Mouse (Mus musculus): Measurements from ENCODE around the gene Flot2.
A peak's percentile ranks its signal among the peaks of the same experiment; 100 is the strongest.

Flot2 gene

DNA sequence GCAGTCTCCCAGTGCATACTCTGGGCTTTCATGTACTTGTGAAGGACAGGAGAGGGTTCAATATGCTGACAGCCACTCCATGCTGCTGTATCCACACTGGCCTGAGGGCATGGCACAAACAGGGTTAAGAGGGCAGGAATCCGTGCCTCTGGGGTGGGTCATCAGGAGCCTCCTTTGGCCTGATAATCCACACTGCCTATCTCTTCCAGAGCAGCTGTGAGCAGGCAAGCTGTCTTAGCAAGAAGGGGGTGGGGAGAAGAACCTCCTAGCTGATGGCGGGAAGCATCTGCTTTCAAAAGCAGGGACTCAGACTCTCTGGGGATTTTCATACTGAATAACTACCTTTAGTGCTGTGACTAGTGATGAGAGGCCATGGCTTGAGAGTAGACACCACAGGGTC, 28.2 kb downstream of the Flot2 start:
- DNase-seq, result no peak

GRCm38 (mm10) chr11:78066641-78067040, 28.9 kb downstream of the Flot2 start:
- no peak for DNase-seq

- no peak for DNase-seq
Measured at GRCm38 (mm10) chr11:78067566-78067965, 29.8 kb downstream of the Flot2 start.

- no peak for DNase-seq
Measured at GRCm38 (mm10) chr11:78069130-78069529, 31.4 kb downstream of the Flot2 start.

- DNase-seq, result no peak
Measured at GRCm38 (mm10) chr11:78069646-78070045, 31.9 kb downstream of the Flot2 start.

GRCm38 (mm10) chr11:78071938-78072337, 34.2 kb downstream of the Flot2 start:
- no peak for DNase-seq

DNA sequence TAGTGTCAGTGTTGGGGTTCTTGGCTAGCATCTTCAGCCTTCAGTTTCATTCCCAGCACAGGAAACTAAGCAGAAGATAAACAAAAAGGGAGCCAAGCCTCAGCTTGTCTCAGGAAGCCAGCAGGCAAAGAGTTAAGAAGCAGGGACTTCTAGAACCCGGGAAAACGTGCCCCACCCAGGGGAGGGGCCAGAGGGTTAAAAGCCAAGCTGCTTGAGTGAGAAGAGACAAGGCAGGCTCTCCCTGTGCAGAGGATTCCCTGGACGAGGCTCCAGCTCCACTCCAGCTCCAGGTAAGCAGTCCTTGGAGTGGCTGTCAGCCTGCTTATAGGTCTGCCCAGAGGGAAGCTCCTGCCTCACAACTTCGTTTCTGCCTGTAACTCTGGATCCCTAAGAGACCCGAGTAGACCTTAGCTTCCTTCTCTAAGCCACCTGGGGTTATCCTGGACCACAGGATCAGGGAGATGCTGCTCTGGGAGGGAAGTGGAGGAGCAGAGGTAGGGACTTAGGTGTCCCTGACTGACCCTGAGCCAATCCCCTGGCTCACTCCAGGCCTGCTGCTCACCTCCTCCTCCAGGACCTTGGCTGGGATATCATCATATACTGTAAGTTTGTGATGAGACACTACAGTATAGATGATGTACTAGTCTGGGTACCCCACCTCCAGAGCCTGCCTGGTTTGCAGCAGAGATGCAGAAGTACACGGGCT, 34.8 kb downstream of the Flot2 start:
- no peak for DNase-seq

- DNase-seq, result no peak
Measured at GRCm38 (mm10) chr11:78073577-78074276, 36.0 kb downstream of the Flot2 start.

DNA sequence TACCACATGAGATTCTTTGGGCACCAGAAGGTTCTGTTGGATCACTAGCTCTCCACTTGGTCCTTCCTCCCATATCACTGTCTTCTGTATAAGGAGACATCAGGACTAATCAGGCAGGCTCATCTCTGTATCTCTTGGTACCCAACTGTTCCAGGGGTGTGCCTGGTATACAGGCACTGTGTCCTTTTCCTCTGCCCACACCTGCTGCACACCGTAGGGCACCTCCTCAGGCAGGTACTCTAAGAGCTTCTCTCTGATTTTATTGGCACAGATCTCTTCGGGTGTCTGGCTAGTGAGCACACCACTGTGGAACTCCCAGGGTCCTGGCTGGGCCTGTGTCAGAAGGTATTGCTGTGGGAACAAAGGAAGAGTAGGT, 36.5 kb downstream of the Flot2 start:
- DNase-seq, result no peak

DNA sequence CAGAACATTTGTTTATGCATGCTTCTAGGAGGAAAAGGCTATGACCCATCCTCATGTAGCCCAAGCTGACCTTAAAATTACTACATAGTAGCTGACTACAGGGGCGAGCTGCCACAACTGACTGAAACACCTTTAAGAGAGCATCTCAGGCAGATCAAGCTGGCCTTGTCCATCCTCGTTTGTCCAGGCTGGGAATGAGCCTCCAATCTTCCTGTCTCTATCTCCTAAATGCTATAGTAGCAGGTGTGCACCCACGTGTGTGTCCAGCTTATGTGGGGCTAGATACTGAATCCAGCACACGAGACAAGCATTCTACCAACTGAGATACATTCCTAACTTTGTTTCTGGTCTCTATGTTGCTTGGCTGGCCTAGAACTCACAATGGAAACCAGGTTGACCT, 36.9 kb downstream of the Flot2 start:
- DNase-seq, result no peak

GRCm38 (mm10) chr11:78079961-78080921, 42.5 kb downstream of the Flot2 start, which contains the start of gene Eral1:
Eral1 (minus strand) TSS chr11:78080383.
- DNase-seq, result peak; percentile 83

- no peak for DNase-seq
Measured at GRCm38 (mm10) chr11:78083595-78083994, 45.9 kb downstream of the Flot2 start.

- no peak for DNase-seq
Measured at GRCm38 (mm10) chr11:78086925-78087479, 49.3 kb downstream of the Flot2 start.

GRCm38 (mm10) chr11:78087756-78088281, 50.1 kb downstream of the Flot2 start:
- no peak for DNase-seq

- no peak for DNase-seq
Measured at GRCm38 (mm10) chr11:78094137-78094503, 56.4 kb downstream of the Flot2 start.

DNA sequence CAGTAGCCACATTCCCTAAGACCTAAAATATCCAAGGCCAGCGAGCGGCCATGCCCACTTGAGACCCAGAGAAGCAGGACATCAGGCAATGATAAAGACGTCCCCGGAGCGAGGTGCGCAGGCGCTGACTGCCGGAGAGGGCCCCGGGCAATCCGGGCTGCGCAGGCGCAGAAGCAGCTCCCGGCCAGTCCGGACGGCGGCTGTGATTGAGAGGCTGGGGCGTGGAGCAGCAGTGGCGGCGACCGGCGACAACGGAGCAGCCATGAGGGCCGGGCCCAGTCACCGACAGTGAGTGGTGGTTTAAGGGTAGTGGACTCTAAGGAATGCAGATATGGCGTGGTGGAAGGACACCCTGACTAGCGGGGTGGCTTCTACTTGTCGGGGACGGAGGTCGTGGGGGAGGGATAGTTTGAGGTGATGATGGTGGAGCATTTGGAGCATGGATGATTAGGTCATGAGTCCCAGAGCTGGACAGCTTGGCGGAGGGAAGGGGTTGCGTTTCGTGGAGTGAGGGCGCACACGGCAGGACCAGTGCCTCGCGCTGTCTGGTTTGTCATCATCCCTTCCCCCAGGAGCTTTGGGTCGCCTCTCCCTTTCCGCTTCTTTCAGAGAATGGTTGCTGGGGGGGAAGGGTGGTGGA, 56.9 kb downstream of the Flot2 start, which contains the start of gene Fam222b:
Fam222b (plus strand) TSS at position 157 of the 640 bp plus-strand sequence.
- peak; percentile 95 for DNase-seq

DNA sequence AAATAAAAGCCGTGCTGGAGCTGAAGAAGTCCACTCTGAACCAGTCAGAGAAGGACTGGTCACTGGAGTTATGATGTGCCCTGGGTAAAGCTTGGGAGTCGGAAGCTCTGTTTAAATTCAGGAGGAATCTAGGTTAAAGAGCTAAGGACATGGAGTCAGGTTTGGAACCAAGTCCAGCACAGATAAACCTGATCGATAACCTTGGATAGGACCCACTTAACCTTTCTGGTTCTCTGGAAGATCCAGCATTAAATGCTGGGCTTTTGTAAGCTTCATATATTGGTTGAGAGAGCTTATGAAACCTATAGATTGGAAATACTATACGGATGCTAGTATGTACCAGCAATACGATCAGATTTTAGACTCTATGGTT, 57.4 kb downstream of the Flot2 start:
- no peak for DNase-seq

DNA sequence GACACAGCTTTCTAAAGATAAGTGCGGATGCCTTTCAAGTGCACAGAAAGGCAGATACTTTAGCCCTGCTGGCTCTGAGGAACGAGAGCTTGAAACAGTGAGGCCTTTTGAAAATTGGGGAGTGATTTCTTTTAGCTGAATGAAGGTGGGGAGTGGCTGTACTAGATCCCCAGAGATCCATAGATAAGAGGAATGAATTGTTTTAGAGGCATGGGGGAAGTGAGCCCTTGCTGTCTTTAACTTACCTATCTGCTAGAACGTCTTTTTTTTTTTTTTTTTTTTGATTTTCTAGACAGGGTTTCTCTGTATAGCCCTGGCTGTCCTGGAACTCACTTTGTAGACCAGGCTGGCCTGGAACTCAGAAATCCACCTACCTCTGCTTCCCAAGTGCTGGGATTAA, 59.3 kb downstream of the Flot2 start:
- no peak for DNase-seq

DNA sequence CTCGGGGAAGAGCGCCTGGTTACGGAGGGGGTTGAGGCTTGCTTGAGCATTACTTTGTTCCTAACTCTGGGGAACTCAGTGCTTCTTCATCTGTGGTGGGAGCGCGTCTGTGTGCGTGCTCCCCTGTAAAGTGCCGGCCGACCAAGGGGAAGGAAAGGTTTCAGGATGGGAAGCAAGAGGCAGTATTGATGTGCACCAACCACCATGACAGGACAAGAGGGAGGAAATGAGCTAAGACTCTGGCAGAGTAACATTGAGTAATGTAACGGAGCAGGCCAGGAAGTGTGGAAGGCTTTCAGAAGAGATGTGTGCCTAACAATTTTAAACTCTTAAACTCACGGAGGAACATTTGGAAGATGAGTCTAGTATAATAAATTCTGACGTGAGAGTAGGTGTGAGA, 63.0 kb downstream of the Flot2 start:
- DNase-seq, result no peak

- no peak for DNase-seq
Measured at GRCm38 (mm10) chr11:78102142-78102541, 64.4 kb downstream of the Flot2 start.

DNA sequence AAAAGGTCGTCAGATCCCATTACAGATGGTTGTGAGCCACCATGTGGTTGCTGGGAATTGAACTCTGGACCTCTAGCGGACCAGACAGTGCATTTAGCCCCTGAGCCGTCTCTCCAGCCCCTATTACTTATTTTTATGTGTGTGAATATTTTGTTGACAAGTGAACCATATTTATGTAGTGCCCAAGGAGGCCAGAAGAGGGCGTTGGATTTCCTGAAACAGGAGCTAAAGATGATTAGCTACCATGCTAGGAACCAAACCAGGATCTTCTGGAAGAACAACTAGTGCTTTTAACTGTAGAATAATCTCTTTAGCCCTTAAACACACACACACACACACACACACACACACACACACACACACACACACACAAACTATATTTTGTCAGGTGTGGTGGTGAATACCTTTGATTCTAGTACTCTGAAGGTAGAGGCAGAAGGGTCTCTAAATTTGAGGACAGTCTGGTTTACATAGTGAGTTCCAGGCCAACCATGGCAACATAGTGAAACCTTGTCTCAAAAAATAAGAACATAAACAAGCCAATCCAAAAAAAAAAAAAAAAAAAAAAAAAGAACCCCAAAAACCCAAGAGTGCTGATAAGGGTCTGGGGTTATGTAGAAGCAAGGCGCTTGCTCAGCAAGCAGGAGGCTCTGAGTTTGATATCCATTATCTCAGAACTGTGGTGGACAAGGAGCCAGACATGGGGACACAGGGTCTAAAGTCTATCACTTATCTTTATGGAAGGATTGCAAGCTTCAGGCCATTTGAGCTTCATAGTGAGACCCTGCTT, 65.4 kb downstream of the Flot2 start:
- peak; percentile 23 for DNase-seq
